Mouse (Mus musculus) forebrain, embryonic 11.5 days (tissue): ENCODE data around the gene Sema4d. TPM values are rescaled to one million over a fixed set of nuclear protein-coding genes. Genes with fewer than 3 reads are reported as not detected.

Experiments used
- ATAC-seq: fragments of 200-750 bp; cut with Nextera tagmentation; replicated peaks from 2 replicates; pipeline ENCODE4 v1.8.0; 2017; ENCODE audit warnings: moderate TSS enrichment; ENCODE audit not compliant: low FRiP score
- DNase-seq: peaks from one replicate; pipeline ENCODE4 v3.0.0-alpha.2; 2017; ENCODE audit warnings: low spot score
- H3K27ac ChIP-seq: fragments of 300-500 bp; sonication (generic); 2 replicates; pipeline ENCODE4 v1.5.1; 2014; ENCODE audit warnings: low read depth, low read length
- H3K27me3 ChIP-seq: fragments of 300-500 bp; sonication (generic); 2 replicates; pipeline ENCODE4 v1.6.1; 2014; ENCODE audit warnings: mild to moderate bottlenecking, low read length, mixed read lengths; ENCODE audit not compliant: control insufficient read depth, insufficient read depth
- H3K36me3 ChIP-seq: fragments of 300-500 bp; sonication (generic); 2 replicates; pipeline ENCODE4 v1.6.1; 2014; ENCODE audit warnings: mild to moderate bottlenecking, low read length, moderate library complexity, mixed read lengths; ENCODE audit not compliant: control insufficient read depth, insufficient read depth
- H3K4me1 ChIP-seq: fragments of 300-500 bp; sonication (generic); replicated peaks from 2 replicates; pipeline ENCODE4 v1.6.1; 2014; ENCODE audit warnings: low read length, mixed read lengths; ENCODE audit not compliant: control insufficient read depth, insufficient read depth
- H3K4me2 ChIP-seq: fragments of 300-500 bp; sonication (generic); 2 replicates; pipeline ENCODE4 v1.6.1; 2014; ENCODE audit warnings: low read depth, mild to moderate bottlenecking, low read length, moderate library complexity, mixed read lengths; ENCODE audit not compliant: severe bottlenecking
- H3K4me3 ChIP-seq: fragments of 300-500 bp; sonication (generic); 2 replicates; pipeline ENCODE4 v1.5.1; 2014; ENCODE audit warnings: low read depth, low read length
- H3K9ac ChIP-seq: fragments of 300-500 bp; sonication (generic); 2 replicates; pipeline ENCODE4 v1.6.1; 2014; ENCODE audit warnings: low read length
- H3K9me3 ChIP-seq: fragments of 300-500 bp; sonication (generic); 2 replicates; pipeline ENCODE4 v1.6.1; 2016; ENCODE audit warnings: low read length, mixed read lengths; ENCODE audit not compliant: control insufficient read depth
- WGBS: fragments of 180-500 bp; shearing (Covaris S2); extraction: QIAGEN DNeasy Blood & Tissue Kit; methylation state at CpG from one replicate; pipeline ENCODE4 v1.1.7; 2014; 5-methylcytosine and 5-hydroxymethylcytosine counted together
- polyA plus RNA-seq: library from polyadenylated mRNA; unstranded; fragments of >200 nt; fragmentation: Nextera tagmentation; extraction: Ambion mirVana; gene quantifications from 2 replicates; pipeline ENCODE4 v1.2.1, GENCODE M21; 2014

The Sema4d gene
- polyA plus RNA-seq, 1 experiment from 2014 or later, result 8.4 TPM

- no peaks in the 10 kb centered on the region for H3K4me1 ChIP-seq
- H3K27ac ChIP-seq, result no peak overlapping the region
- WGBS, result 85% methylated on average over 6 of the region's 6 CpGs
- H3K9ac ChIP-seq, result no peak overlapping the region
- no peaks in the 10 kb centered on the region for H3K36me3 ChIP-seq
- H3K4me2 ChIP-seq, result no peak overlapping the region
- H3K9me3 ChIP-seq, result no peaks in the 10 kb centered on the region
- H3K4me3 ChIP-seq, result no peak overlapping the region
- ATAC-seq (no peak), DNase-seq (no peak)
- H3K27me3 ChIP-seq, result no peaks in the 10 kb centered on the region
Measured at GRCm38 (mm10) chr13:51819351-51819750, 25.8 kb upstream of the Sema4d start.

DNA sequence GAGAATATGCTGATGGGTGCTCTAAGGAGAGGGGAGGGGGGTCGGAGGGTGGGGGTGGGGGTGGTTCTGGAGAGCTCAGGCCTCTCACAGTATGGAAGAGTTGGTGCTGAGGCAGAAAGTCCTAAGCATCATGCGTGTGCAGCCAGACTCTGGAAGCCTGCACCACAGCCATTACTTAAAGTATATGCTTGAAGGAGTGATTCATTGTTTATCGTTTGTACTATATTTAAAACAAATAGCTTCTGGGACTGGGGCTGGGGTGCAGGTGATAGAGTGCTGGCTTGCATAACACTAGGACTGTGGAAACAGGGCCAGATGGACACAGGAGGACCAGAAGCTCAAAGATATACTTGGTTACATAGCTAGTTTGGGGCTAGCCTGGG, 25.4 kb upstream of the Sema4d start:
- DNase-seq, result no peak
- H3K27ac ChIP-seq, result no peak overlapping the region
- ATAC-seq, result no peak
- no peaks in the 10 kb centered on the region for H3K36me3 ChIP-seq
- no peak overlapping the region for H3K9ac ChIP-seq
- H3K9me3 ChIP-seq, result no peaks in the 10 kb centered on the region
- H3K4me1 ChIP-seq, result 0 out of 2 replicates have a peak, but pooled peaks cover under 1% of the 10 kb centered on the region
- 88% methylated on average over 3 of the region's 3 CpGs for WGBS
- no peak overlapping the region for H3K4me2 ChIP-seq
- H3K27me3 ChIP-seq, result no peaks in the 10 kb centered on the region
- no peak overlapping the region for H3K4me3 ChIP-seq

GRCm38 (mm10) chr13:51818170-51818943, 24.8 kb upstream of the Sema4d start:
- Histone ChIP-seq H3K27me3 (no peaks in the 10 kb centered on the region), H3K4me1 (peaks cover 4% of the 10 kb centered on the region; the same call in 1 of the 2 replicates), H3K9me3 (no peaks in the 10 kb centered on the region), H3K9ac (no peak overlapping the region), H3K4me3 (no peak overlapping the region), H3K36me3 (no peaks in the 10 kb centered on the region), H3K4me2 (no peak overlapping the region), H3K27ac (no peak overlapping the region)
- DNase-seq (no peak), ATAC-seq (no peak)
- 81% methylated on average over 6 of the region's 6 CpGs for WGBS

DNA sequence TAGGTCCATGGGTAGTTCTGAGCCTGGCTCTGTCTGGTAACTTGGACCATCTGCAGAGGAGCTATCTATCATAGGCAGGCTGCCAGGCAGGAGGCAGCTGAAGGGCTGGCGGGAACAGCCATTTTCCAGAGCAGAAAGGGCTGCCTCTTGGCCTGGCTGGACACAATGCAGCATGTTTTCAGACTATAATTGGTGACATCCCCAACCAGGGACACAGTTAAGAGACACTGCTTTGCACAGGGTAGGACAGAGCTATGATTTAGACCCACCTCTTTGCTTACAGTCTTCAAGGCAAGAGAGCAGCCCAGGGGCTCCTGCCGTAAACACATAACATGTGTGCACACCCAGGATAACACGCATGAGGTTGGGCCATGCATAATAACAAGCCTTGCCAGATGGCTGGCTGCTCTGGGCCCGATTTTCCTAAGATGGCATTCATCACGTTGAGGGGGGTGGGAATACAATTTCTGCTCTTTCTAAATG, 23.1 kb upstream of the Sema4d start:
- WGBS, result 80% methylated on average over 5 of the region's 5 CpGs
- peaks cover 6% of the 10 kb centered on the region; the same call in 1 of the 2 replicates for H3K4me1 ChIP-seq
- ATAC-seq (no peak), DNase-seq (no peak)
- no peaks in the 10 kb centered on the region for H3K36me3 ChIP-seq
- no peak overlapping the region for H3K27ac ChIP-seq
- no peak overlapping the region for H3K9ac ChIP-seq
- H3K4me2 ChIP-seq, result no peak overlapping the region
- H3K9me3 ChIP-seq, result no peaks in the 10 kb centered on the region
- no peaks in the 10 kb centered on the region for H3K27me3 ChIP-seq
- no peak overlapping the region for H3K4me3 ChIP-seq

DNA sequence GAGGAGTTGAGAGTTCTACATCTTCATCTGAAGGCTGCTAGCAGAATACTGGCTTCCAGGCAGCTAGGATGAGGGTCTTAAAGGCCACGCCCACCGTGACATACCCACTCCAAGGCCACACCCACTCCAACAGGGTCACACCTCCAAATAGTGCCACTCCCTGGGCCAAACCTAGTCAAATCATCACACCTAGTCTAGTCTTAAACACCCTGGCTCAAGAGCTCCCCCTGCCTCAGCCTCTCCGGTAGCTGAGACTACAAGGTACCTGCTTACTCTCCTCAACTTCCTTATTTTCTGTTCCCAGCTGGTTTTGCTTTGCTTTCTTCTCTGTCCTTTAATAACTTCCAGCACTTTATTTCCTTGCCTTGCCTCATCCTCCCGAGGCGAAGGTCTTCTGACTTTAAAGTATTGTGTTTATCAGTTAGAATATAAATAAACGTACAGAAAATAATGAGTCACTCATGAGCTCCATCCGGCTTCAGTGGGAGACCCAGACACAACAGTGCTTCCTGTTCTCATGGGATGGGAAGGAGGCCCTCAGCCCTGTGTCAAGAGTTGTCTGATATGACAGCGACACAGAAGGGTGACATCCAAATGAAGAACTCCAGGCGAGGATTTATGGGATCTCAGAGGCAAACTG, 22.4 kb upstream of the Sema4d start:
- no peak for ATAC-seq
- Histone ChIP-seq H3K4me3 (no peak overlapping the region), H3K4me2 (no peak overlapping the region), H3K27ac (no peak overlapping the region), H3K4me1 (peaks cover 6% of the 10 kb centered on the region; the same call in 1 of the 2 replicates), H3K27me3 (no peaks in the 10 kb centered on the region), H3K9me3 (no peaks in the 10 kb centered on the region), H3K36me3 (no peaks in the 10 kb centered on the region), H3K9ac (no peak overlapping the region)
- no peak for DNase-seq
- 77% methylated on average over 9 of the region's 9 CpGs for WGBS

- 94% methylated on average over 6 of the region's 6 CpGs for WGBS
Measured at GRCm38 (mm10) chr13:51814646-51815045, 21.1 kb upstream of the Sema4d start.

GRCm38 (mm10) chr13:51813621-51814615, 20.4 kb upstream of the Sema4d start:
- Histone ChIP-seq H3K4me3 (no peak overlapping the region), H3K36me3 (no peaks in the 10 kb centered on the region), H3K27ac (no peak overlapping the region), H3K9ac (no peak overlapping the region), H3K27me3 (no peaks in the 10 kb centered on the region), H3K4me2 (no peak overlapping the region), H3K9me3 (no peaks in the 10 kb centered on the region), H3K4me1 (peaks cover 6% of the 10 kb centered on the region; the same call in 1 of the 2 replicates)
- 62% methylated on average over 10 of the region's 10 CpGs for WGBS
- ATAC-seq, result 0 out of 2 replicates have a peak, but pooled peaks have one; percentile 24
- DNase-seq, result no peak

More at GRCm38 (mm10) chr13:51814646-51815045, 21.1 kb upstream of the Sema4d start:
- DNase-seq (no peak), ATAC-seq (no peak)
- Histone ChIP-seq H3K4me1 (peaks cover 6% of the 10 kb centered on the region; the same call in 1 of the 2 replicates), H3K27me3 (no peaks in the 10 kb centered on the region), H3K4me2 (no peak overlapping the region), H3K9me3 (no peaks in the 10 kb centered on the region), H3K9ac (no peak overlapping the region), H3K4me3 (no peak overlapping the region), H3K27ac (no peak overlapping the region), H3K36me3 (no peaks in the 10 kb centered on the region)

- no peak overlapping the region for H3K4me3 ChIP-seq
- H3K27ac ChIP-seq, result no peak overlapping the region
- DNase-seq (no peak), ATAC-seq (peak; percentile 51)
- 28% methylated on average over 12 of the region's 12 CpGs for WGBS
- no peaks in the 10 kb centered on the region for H3K27me3 ChIP-seq
- 0 out of 2 replicates have a peak, but pooled peaks cover 4% of the 10 kb centered on the region for H3K4me1 ChIP-seq
- H3K9me3 ChIP-seq, result no peaks in the 10 kb centered on the region
- H3K36me3 ChIP-seq, result no peaks in the 10 kb centered on the region
- no peak overlapping the region for H3K9ac ChIP-seq
- H3K4me2 ChIP-seq, result no peak overlapping the region
Measured at GRCm38 (mm10) chr13:51808141-51808540, 14.6 kb upstream of the Sema4d start.
